Mouse (Mus musculus) liver, embryonic 12.5 days (tissue): ENCODE results near the gene Cwc22. TPM values are rescaled to one million over a fixed set of nuclear protein-coding genes. Genes with fewer than 3 reads are reported as not detected.

ENCODE experiments used
- ATAC-seq: fragments of 200-750 bp; cut with Nextera tagmentation; 2 replicates; pipeline ENCODE4 v1.8.0; 2017; ENCODE audit warnings: moderate number of reproducible peaks, mild to moderate bottlenecking, moderate library complexity
- H3K27ac ChIP-seq: fragments of 300-500 bp; sonication (generic); 2 replicates; pipeline ENCODE4 v1.5.1; 2016; ENCODE audit warnings: mild to moderate bottlenecking
- H3K27me3 ChIP-seq: fragments of 300-500 bp; sonication (generic); replicated peaks from 2 replicates; pipeline ENCODE4 v1.6.1; 2016; ENCODE audit warnings: mild to moderate bottlenecking, moderate library complexity
- H3K36me3 ChIP-seq: fragments of 300-500 bp; sonication (generic); 2 replicates; pipeline ENCODE4 v1.6.1; 2016; ENCODE audit warnings: mild to moderate bottlenecking, moderate library complexity
- H3K4me1 ChIP-seq: fragments of 300-500 bp; sonication (generic); 2 replicates; pipeline ENCODE4 v1.6.1; 2016
- H3K4me2 ChIP-seq: fragments of 300-500 bp; sonication (generic); 2 replicates; pipeline ENCODE4 v1.6.1; 2016; ENCODE audit warnings: mild to moderate bottlenecking, moderate library complexity
- H3K4me3 ChIP-seq: fragments of 300-500 bp; sonication (generic); 2 replicates; pipeline ENCODE4 v1.5.1; 2016; ENCODE audit warnings: mild to moderate bottlenecking, moderate library complexity
- H3K9ac ChIP-seq: fragments of 300-500 bp; sonication (generic); 2 replicates; pipeline ENCODE4 v1.6.1; 2016; ENCODE audit warnings: mild to moderate bottlenecking, moderate library complexity
- H3K9me3 ChIP-seq: fragments of 300-500 bp; sonication (generic); replicated peaks from 2 replicates; pipeline ENCODE4 v1.6.1; 2016; ENCODE audit warnings: mild to moderate bottlenecking, moderate library complexity
- WGBS: fragments of 180-500 bp; shearing (Covaris S2); methylation state at CpG from one replicate; pipeline ENCODE4 v1.1.7; 2016; ENCODE audit not compliant: insufficient replicate concordance; 5-methylcytosine and 5-hydroxymethylcytosine counted together
- polyA plus RNA-seq: library from polyadenylated mRNA; unstranded; fragments of >200 nt; fragmentation: Nextera tagmentation; extraction: Ambion mirVana; gene quantifications from 2 replicates; pipeline ENCODE4 v1.2.1, GENCODE M21; 2016

Cwc22 gene
- polyA plus RNA-seq, 1 experiment from 2014 or later: 26.8 TPM

DNA sequence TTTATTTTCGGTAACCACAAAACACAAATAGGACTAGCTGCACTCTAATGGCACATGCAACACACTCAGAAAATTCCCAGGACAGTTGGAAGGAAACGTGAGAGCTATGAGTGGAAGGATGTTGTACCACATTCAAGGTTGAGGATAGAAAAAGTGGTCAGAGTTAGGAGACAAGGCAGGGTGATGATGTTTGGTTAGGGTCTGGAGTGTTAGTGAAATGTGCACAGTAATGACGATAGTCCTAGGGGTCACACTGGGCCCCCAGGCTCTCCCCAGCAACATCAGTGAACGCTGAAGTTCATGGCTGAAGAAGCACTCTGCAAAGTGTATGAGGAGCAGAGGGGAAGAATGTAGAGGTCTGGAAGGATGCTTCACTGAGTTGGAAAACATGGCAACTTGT is 53.6 kb downstream of the Cwc22 start:
- Histone ChIP-seq H3K9ac (no peak overlapping the region), H3K4me2 (no peak overlapping the region), H3K36me3 (peaks cover 49% of the 10 kb centered on the region), H3K9me3 (no peaks in the 10 kb centered on the region), H3K27ac (no peak overlapping the region), H3K4me3 (no peak overlapping the region), H3K4me1 (no peaks in the 10 kb centered on the region), H3K27me3 (no peaks in the 10 kb centered on the region)
- 83% methylated on average over 4 of the region's 4 CpGs for WGBS
- ATAC-seq: no peak

DNA sequence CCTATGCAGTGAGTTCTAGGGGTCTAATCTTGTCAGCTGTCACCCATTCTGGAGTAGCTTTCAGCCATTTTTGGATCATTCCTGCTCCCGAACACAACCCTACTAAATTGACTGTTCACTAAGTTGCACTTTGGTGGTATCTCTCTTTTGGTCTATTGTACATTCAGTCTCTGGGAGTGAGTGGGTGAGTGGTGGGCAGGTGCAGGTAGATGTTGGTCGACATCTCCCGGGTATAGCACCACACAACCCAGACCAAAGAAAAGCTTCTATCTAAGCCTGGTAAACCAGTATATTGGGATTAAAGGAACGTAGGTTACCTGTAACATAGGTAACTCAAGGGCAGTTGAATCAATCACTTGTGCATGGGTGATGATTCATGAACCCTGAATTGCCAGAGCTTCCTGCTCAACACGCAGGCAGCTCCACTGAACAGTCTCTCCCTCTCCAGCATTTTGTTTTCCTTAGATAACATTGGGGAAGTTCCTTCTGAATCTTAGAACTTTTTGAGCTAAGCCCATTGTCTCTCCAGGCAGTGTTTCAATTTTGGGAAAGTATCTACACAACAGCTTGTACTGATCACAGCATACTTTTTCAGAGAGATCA is 55.2 kb downstream of the Cwc22 start:
- Histone ChIP-seq H3K4me2 (no peak overlapping the region), H3K27me3 (no peaks in the 10 kb centered on the region), H3K4me3 (no peak overlapping the region), H3K36me3 (peaks cover 35% of the 10 kb centered on the region), H3K4me1 (no peaks in the 10 kb centered on the region), H3K9ac (no peak overlapping the region), H3K27ac (no peak overlapping the region), H3K9me3 (no peaks in the 10 kb centered on the region)
- 78% methylated on average over 5 of the region's 5 CpGs for WGBS
- ATAC-seq: no peak

DNA sequence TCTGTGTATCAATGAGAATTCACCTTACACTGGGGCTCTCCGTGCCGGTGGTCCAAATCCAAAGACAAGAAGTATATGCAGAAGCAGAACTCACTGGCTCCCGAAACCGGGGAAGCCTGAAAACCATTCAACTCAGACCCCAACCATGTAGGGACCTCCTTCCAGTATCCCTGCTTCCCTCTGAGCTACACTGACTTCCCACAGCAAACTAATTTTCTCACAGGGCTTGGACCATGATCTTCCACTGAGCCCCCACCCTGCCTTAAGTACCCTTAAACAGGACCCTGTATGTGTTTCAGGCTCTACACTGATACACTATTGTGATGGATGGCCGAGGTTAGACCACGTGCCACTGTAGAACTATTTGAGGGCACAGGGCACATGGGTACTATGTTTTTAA is 56.2 kb downstream of the Cwc22 start:
- ATAC-seq: no peak
- H3K27me3 ChIP-seq: no peaks in the 10 kb centered on the region
- H3K36me3 ChIP-seq: peaks cover 28% of the 10 kb centered on the region
- H3K27ac ChIP-seq: no peak overlapping the region
- H3K9me3 ChIP-seq: no peaks in the 10 kb centered on the region
- H3K4me3 ChIP-seq: no peak overlapping the region
- no peaks in the 10 kb centered on the region for H3K4me1 ChIP-seq
- 80% methylated on average over 6 of the region's 6 CpGs for WGBS
- H3K9ac ChIP-seq: no peak overlapping the region
- no peak overlapping the region for H3K4me2 ChIP-seq

DNA sequence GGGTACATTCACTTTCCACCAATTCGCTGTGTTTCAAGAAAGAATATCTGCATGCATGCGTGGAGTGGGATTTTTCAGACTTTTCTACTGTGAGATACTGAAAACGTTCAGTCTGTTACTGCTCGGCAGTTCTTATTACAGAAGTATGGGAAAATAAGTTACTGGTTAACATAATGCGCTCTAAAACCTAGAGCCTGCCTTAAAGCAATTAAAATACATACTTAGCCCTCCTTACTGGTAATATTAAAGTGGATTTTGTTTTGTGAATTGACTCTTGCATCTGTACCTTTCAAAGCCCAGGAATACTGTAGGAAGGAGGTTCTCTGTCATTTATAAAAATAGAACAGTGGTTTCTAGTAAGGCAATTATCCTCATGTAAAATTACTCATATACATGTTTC is 56.8 kb downstream of the Cwc22 start:
- no peak overlapping the region for H3K27ac ChIP-seq
- no peak for ATAC-seq
- no peak overlapping the region for H3K4me3 ChIP-seq
- no peaks in the 10 kb centered on the region for H3K4me1 ChIP-seq
- 78% methylated on average over 5 of the region's 5 CpGs for WGBS
- peaks cover 23% of the 10 kb centered on the region for H3K36me3 ChIP-seq
- no peaks in the 10 kb centered on the region for H3K27me3 ChIP-seq
- no peak overlapping the region for H3K9ac ChIP-seq
- no peaks in the 10 kb centered on the region for H3K9me3 ChIP-seq
- no peak overlapping the region for H3K4me2 ChIP-seq

DNA sequence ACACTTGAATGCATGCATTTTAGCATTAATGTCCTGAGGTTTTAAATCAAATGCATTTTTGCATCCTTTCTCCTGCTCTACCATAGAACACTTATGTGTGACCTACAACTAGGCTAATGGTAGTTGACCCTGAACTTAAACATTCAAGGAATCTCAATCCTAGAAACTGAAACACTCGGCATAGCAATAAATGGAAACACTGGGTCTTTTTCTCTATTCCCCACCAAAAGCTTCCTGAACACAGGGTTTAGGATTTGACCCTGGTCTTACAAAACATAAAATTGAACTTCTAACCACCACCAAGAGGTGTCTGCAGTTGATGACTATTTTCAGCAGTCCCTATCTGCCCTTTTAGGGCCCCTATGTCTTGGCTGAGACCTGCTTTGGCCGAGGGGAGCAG is 57.3 kb downstream of the Cwc22 start:
- no peaks in the 10 kb centered on the region for H3K4me1 ChIP-seq
- H3K27me3 ChIP-seq: no peaks in the 10 kb centered on the region
- H3K36me3 ChIP-seq: peaks cover 17% of the 10 kb centered on the region
- WGBS: 70% methylated on average over 2 of the region's 2 CpGs
- no peak overlapping the region for H3K9ac ChIP-seq
- H3K9me3 ChIP-seq: no peaks in the 10 kb centered on the region
- no peak for ATAC-seq
- no peak overlapping the region for H3K4me2 ChIP-seq
- H3K4me3 ChIP-seq: no peak overlapping the region
- no peak overlapping the region for H3K27ac ChIP-seq

DNA sequence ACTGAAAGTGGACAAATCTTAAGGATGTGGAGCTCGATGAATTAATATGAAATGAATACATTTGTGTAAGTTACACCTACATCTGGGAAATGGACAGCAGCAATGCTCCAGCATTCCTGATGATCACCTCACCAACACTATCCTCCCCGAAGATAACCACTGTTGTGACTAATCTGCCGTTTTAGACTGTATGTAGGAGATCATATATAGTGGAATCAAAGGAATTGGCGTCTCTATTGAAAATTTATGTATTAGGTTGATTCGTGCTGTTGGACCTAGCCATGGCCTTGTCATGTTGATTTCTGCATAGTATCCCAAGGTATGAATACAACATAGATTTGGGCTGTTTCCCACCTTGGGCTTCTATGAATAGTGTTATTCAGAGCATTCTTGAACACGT is 58.1 kb downstream of the Cwc22 start:
- Histone ChIP-seq H3K4me3 (no peak overlapping the region), H3K9me3 (no peaks in the 10 kb centered on the region), H3K4me1 (no peaks in the 10 kb centered on the region), H3K27me3 (no peaks in the 10 kb centered on the region), H3K9ac (no peak overlapping the region), H3K4me2 (no peak overlapping the region), H3K36me3 (peaks cover 10% of the 10 kb centered on the region; the same call in 1 of the 2 replicates), H3K27ac (no peak overlapping the region)
- ATAC-seq: no peak
- 68% methylated on average over 6 of the region's 6 CpGs for WGBS

DNA sequence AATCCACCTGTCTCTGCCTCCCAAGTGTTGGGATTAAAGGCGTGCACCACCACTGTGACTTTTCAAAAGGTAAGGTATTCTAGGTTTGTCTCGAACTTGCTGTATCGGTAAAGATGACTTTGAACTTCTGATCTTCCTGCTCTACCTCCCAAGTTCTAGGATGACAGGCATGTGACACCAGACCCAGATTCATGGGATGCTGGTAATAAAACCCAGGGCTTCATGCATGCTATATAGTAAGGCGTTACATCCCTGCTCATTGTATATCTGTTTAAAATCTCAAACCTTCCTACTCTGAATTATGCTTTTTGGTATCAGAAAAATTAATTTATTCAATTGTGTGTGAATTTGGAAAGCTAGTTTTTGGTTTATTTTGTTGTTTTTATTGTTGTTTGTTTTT is 59.0 kb downstream of the Cwc22 start:
- Histone ChIP-seq H3K9ac (no peak overlapping the region), H3K4me1 (no peaks in the 10 kb centered on the region), H3K9me3 (no peaks in the 10 kb centered on the region), H3K36me3 (0 out of 2 replicates have a peak, but pooled peaks cover 2% of the 10 kb centered on the region), H3K27me3 (no peaks in the 10 kb centered on the region), H3K4me2 (no peak overlapping the region), H3K4me3 (no peak overlapping the region), H3K27ac (no peak overlapping the region)
- 76% methylated on average over 4 of the region's 4 CpGs for WGBS
- no peak for ATAC-seq

DNA sequence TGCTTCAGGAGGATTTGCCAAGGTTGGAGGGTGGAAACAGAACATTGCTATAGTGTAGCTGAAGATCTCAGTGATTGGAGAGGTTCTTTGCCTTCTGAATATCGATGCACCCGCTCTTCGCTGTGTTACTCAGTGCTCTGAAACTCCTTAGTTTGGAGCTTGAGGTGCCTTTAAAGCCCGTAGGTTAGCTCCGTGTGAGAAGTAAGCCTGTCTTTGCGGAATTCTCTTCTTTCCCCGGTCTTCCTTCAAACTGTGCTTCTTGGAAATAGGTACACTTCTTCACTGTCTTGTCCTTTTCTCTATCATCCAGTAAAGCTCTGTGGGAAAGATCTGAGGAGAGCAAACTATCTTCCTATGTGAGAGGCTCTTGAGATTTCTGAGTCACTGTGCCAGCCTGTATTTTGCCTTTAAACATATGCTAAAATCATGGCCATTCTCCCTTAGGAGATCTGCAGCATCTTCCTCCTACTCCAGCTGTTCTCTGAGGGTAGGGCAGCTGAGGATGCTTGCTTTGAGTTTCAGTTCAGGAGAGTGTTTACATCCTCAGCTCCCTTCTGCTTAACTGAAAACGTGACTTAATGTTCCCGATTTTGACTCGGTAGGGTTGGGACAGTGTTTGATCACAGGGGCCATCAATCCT is 60.6 kb downstream of the Cwc22 start:
- ATAC-seq: no peak
- Histone ChIP-seq H3K9me3 (no peaks in the 10 kb centered on the region), H3K4me2 (no peak overlapping the region), H3K4me3 (no peak overlapping the region), H3K4me1 (no peaks in the 10 kb centered on the region), H3K36me3 (no peaks in the 10 kb centered on the region), H3K27ac (no peak overlapping the region), H3K9ac (no peak overlapping the region), H3K27me3 (no peaks in the 10 kb centered on the region)
- 76% methylated on average over 10 of the region's 10 CpGs for WGBS

DNA sequence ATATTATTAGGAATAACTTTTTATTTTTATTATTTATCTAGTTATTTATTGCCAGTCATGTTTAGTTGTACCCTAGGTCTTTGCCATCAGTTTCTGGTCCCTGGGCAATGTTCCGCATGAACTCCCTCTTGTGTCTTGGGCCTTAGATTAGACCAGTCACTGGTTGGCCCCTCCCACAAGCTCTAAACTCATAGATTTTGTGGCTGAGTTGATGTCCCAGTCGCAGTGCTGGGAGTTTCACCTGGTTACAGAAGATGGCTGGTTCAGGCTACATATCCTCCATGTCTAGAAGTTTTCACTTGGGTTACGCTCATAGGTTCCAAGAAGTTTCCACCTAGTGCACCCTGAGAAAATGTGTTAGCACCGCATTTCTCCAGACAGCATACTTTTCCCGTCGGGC is 61.1 kb downstream of the Cwc22 start:
- H3K36me3 ChIP-seq: no peaks in the 10 kb centered on the region
- H3K4me3 ChIP-seq: no peak overlapping the region
- H3K9ac ChIP-seq: no peak overlapping the region
- H3K4me1 ChIP-seq: no peaks in the 10 kb centered on the region
- WGBS: 80% methylated on average over 6 of the region's 6 CpGs
- H3K9me3 ChIP-seq: no peaks in the 10 kb centered on the region
- ATAC-seq: no peak
- H3K27ac ChIP-seq: no peak overlapping the region
- H3K27me3 ChIP-seq: no peaks in the 10 kb centered on the region
- H3K4me2 ChIP-seq: no peak overlapping the region

DNA sequence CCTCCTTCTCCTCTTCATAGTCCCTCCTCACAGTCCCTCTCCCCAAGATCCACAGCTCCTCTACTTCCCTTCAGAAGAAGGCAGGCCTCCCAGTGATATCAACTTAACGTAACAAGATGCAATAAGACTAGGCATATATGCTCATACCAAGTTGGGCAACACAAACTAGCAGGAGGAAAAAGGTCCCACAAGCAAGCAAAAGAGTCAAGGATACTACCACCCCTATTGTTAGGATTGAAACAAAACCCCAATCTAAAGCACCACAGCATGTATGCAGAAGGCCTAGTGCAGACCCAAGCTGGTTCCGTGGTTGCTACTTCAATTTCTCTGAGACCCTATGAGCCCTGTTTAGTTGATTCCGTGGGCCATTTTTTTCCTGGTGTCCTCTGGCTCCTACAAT is 61.7 kb downstream of the Cwc22 start:
- Histone ChIP-seq H3K9ac (no peak overlapping the region), H3K27ac (no peak overlapping the region), H3K4me2 (no peak overlapping the region), H3K36me3 (no peaks in the 10 kb centered on the region), H3K4me1 (no peaks in the 10 kb centered on the region), H3K9me3 (no peaks in the 10 kb centered on the region), H3K4me3 (no peak overlapping the region), H3K27me3 (no peaks in the 10 kb centered on the region)
- no peak for ATAC-seq
- 73% methylated on average over 3 of the region's 3 CpGs for WGBS

DNA sequence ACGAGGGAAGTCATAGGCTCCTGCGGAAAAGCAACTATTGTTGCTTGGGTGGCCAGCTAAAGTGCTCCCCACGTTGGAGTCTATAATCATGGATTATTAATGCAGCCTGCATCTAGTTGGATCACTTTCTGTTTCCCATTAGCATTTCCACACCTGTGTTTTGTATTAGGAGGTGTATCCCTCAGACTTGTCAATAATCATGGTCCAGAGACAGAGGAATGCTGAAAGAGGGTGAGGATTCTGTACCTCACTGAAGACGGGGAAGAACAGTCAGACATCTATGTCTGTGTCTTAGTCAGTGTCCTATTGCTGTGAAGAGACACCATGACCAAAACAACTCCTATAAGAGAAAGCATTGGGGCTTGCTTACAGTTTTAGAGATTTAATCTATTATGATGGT is 63.2 kb downstream of the Cwc22 start:
- H3K9ac ChIP-seq: no peak overlapping the region
- no peak for ATAC-seq
- H3K4me2 ChIP-seq: no peak overlapping the region
- H3K27me3 ChIP-seq: no peaks in the 10 kb centered on the region
- no peaks in the 10 kb centered on the region for H3K4me1 ChIP-seq
- H3K9me3 ChIP-seq: no peaks in the 10 kb centered on the region
- no peak overlapping the region for H3K4me3 ChIP-seq
- no peak overlapping the region for H3K27ac ChIP-seq
- WGBS: 64% methylated on average over 4 of the region's 4 CpGs
- no peaks in the 10 kb centered on the region for H3K36me3 ChIP-seq

DNA sequence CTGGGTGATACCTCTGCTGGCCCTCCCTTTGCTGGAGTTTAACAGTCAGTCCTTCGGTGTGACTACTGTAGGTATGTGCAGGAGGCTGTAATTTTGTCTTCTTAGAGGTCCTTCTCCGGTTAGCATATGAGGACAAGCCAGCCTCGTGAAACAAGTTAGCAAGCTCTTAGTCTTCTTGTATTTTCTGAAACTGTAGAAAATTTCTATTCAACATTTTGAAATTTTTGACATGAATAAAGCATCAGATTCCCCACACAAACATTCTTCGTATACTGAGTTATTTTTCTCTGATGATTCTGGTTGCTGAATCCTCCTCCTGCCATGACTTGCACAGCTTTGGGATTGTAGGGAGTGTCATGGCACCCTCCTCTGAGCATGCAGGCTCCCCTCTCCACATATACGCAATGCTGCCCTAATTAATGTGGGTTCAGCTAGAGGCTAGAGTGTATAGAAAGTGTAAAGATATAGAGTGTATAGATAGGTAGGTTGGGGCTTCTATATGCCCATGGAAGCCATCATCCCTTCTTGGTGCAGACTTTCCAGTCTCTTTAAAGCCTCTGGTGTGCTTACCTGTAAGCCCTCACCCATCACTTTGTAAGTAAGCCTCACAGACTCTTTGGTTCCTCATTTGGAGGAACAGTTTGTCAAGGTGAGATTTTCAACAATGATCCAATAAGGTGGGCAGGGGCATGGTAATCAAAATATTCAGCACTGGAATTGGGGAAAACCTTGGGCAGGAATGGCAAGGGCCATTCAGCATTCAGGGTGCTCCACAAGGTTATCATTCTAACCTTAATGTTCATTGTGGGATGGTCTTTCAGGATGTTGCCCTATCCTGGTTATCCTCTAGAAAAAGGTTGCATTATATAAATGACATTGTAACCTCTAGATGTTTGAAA is 64.6 kb downstream of the Cwc22 start:
- no peaks in the 10 kb centered on the region for H3K27me3 ChIP-seq
- no peaks in the 10 kb centered on the region for H3K4me1 ChIP-seq
- H3K4me3 ChIP-seq: no peak overlapping the region
- H3K27ac ChIP-seq: no peak overlapping the region
- no peak overlapping the region for H3K4me2 ChIP-seq
- H3K9ac ChIP-seq: no peak overlapping the region
- no peaks in the 10 kb centered on the region for H3K36me3 ChIP-seq
- ATAC-seq: no peak
- H3K9me3 ChIP-seq: no peaks in the 10 kb centered on the region
- 63% methylated on average over 5 of the region's 5 CpGs for whole genome bisulfite sequencing
